Mouse (Mus musculus) myocyte (in vitro differentiated cells): ENCODE data around the gene Iqgap2. TPM values are rescaled to one million over a fixed set of nuclear protein-coding genes. Genes with fewer than 3 reads are reported as not detected.

Source experiments
- H3K27me3 ChIP-seq: one replicate; pipeline ENCODE4 v1.6.1; 2011; ENCODE audit not compliant: control insufficient read depth, insufficient read depth, insufficient read length
- H3K36me3 ChIP-seq: one replicate; pipeline ENCODE4 v1.6.1; 2011; ENCODE audit not compliant: control insufficient read depth, insufficient read depth
- H3K4me2 ChIP-seq: one replicate; pipeline ENCODE4 v1.6.1; 2011; ENCODE audit warnings: low read depth, control low read depth
- H3K4me3 ChIP-seq: one replicate; pipeline ENCODE4 v1.5.1; 2011; ENCODE audit warnings: mild to moderate bottlenecking, control low read depth, moderate library complexity
- H3K79me2 ChIP-seq: one replicate; pipeline ENCODE4 v1.6.1; 2011; ENCODE audit not compliant: control insufficient read depth, insufficient read depth
- H3ac ChIP-seq: one replicate; pipeline ENCODE4 v1.6.1; 2011; ENCODE audit not compliant: control insufficient read depth, insufficient read length
- CEBPB ChIP-seq: IDR thresholded peaks from 2 replicates; pipeline ENCODE4 v1.6.1; 2011; ENCODE audit warnings: mild to moderate bottlenecking, moderate library complexity; ENCODE audit not compliant: poor library complexity, insufficient read depth, severe bottlenecking
- E2F4 ChIP-seq: IDR thresholded peaks from one replicate; pipeline ENCODE4 v1.6.1; 2011; ENCODE audit warnings: mild to moderate bottlenecking, control low read depth, moderate library complexity; ENCODE audit not compliant: insufficient read depth
- MAX ChIP-seq: IDR thresholded peaks from one replicate; pipeline ENCODE4 v1.6.1; 2011; ENCODE audit warnings: low read depth, mild to moderate bottlenecking, control low read depth
- MYOD1 ChIP-seq, 3 experiments: IDR thresholded peaks; one replicate each; pipeline ENCODE4 v1.6.1; 2011; ENCODE audit warnings: control low read depth in 2 of 3, low read depth in 2 of 3, mild to moderate bottlenecking in 2 of 3, moderate library complexity in 1 of 3; ENCODE audit not compliant: insufficient read length in 2 of 3, control insufficient read depth in 1 of 3
- MYOG ChIP-seq, 3 experiments: IDR thresholded peaks; one replicate each; pipeline ENCODE4 v1.6.1; 2011; ENCODE audit warnings: control low read depth in 2 of 3, low read depth in 2 of 3, mild to moderate bottlenecking in 2 of 3; ENCODE audit not compliant: insufficient read length in 2 of 3, control insufficient read depth in 1 of 3, insufficient read depth in 1 of 3
- POLR2A ChIP-seq: IDR thresholded peaks from one replicate; pipeline ENCODE4 v1.6.1; 2011; ENCODE audit warnings: low read depth, mild to moderate bottlenecking, control low read depth, moderate library complexity; ENCODE audit not compliant: insufficient read length
- POLR2AphosphoS2 ChIP-seq: IDR thresholded peaks from one replicate; pipeline ENCODE4 v1.6.1; 2011; ENCODE audit warnings: low read depth, control low read depth; ENCODE audit not compliant: insufficient read length
- REST ChIP-seq: IDR thresholded peaks from one replicate; pipeline ENCODE4 v1.6.1; 2011; ENCODE audit warnings: mild to moderate bottlenecking, control low read depth, moderate library complexity; ENCODE audit not compliant: insufficient read depth, insufficient read length
- SRF ChIP-seq: IDR thresholded peaks from one replicate; pipeline ENCODE4 v1.6.1; 2011; ENCODE audit warnings: low read depth; ENCODE audit not compliant: control insufficient read depth, insufficient read length
- TCF12 ChIP-seq: IDR thresholded peaks from one replicate; pipeline ENCODE4 v1.6.1; 2011; ENCODE audit warnings: mild to moderate bottlenecking, control low read depth; ENCODE audit not compliant: poor library complexity, insufficient read depth, severe bottlenecking
- TCF3 ChIP-seq: IDR thresholded peaks from one replicate; pipeline ENCODE4 v1.6.1; 2011; ENCODE audit warnings: low read depth, control low read depth; ENCODE audit not compliant: insufficient read length
- USF1 ChIP-seq: IDR thresholded peaks from one replicate; pipeline ENCODE4 v1.6.1; 2011; ENCODE audit warnings: low read depth, mild to moderate bottlenecking, control low read depth, moderate library complexity
- polyA plus RNA-seq: library from polyadenylated mRNA; unstranded; fragments of >200 nt; fragmentation: generic; extraction: Trizol; gene quantifications from one replicate; pipeline ENCODE4 v1.2.1, GENCODE M21; 2012; ENCODE audit warnings: missing spikeins

The Iqgap2 gene
- polyA plus RNA-seq, 1 experiment = 0.02 TPM

GRCm38 (mm10) chr13:95643740-95644139 is 248.0 kb downstream of the Iqgap2 start:
- no peaks in the 10 kb centered on the region for H3K36me3 ChIP-seq
- TF ChIP-seq SRF (no peak), E2F4 (no peak), TCF3 (no peak), MYOG (IDR thresholded peaks at IDR 0.05; ENCODE audit: control insufficient read depth in 1 of 3, insufficient read depth in 1 of 3, insufficient read length in 2 of 3, low read depth in 2 of 3) (no peak), USF1 (no peak), CEBPB (no peak), REST (no peak), POLR2A (no peak), POLR2AphosphoS2 (no peak)
- H3ac ChIP-seq = no peak overlapping the region
- no peak overlapping the region for H3K4me2 ChIP-seq
- H3K79me2 ChIP-seq = no peaks in the 10 kb centered on the region
- H3K4me3 ChIP-seq = no peak overlapping the region
- H3K27me3 ChIP-seq = no peaks in the 10 kb centered on the region

- Histone ChIP-seq H3ac (no peak overlapping the region), H3K4me2 (peak overlapping the region; percentile 72), H3K79me2 (no peaks in the 10 kb centered on the region), H3K27me3 (no peaks in the 10 kb centered on the region), H3K4me3 (no peak overlapping the region), H3K36me3 (no peaks in the 10 kb centered on the region)
- peak; percentile 95 for TF ChIP-seq CEBPB
- TF ChIP-seq SRF = no peak
- TF ChIP-seq REST = no peak
- TF ChIP-seq USF1 = no peak
- peak; percentile 30 for TF ChIP-seq TCF12
- TF ChIP-seq E2F4 = no peak
- TF ChIP-seq TCF3 = no peak
- no peak for TF ChIP-seq POLR2A
- TF ChIP-seq POLR2AphosphoS2 = no peak
- peak in 1 of 3 experiments; percentile 24 for TF ChIP-seq MYOD1 (IDR thresholded peaks at IDR 0.05; ENCODE audit: control insufficient read depth in 1 of 3, insufficient read length in 2 of 3, low read depth in 2 of 3)
Observed at GRCm38 (mm10) chr13:95641061-95641986, 250.4 kb downstream of the Iqgap2 start.

- no peak overlapping the region for H3ac ChIP-seq
- H3K27me3 ChIP-seq = no peaks in the 10 kb centered on the region
- no peaks in the 10 kb centered on the region for H3K79me2 ChIP-seq
- no peaks in the 10 kb centered on the region for H3K36me3 ChIP-seq
- no peak overlapping the region for H3K4me3 ChIP-seq
- no peak for TF ChIP-seq E2F4
- TF ChIP-seq MYOD1 (IDR thresholded peaks at IDR 0.05; ENCODE audit: control insufficient read depth in 1 of 3, insufficient read length in 2 of 3, low read depth in 2 of 3) = no peak
- TF ChIP-seq USF1 = no peak
- no peak for TF ChIP-seq POLR2A
- no peak for TF ChIP-seq TCF12
- peak overlapping the region; percentile 72 for H3K4me2 ChIP-seq
Observed at GRCm38 (mm10) chr13:95640408-95640807, 251.3 kb downstream of the Iqgap2 start.

GRCm38 (mm10) chr13:95639336-95640116 is 252.2 kb downstream of the Iqgap2 start:
- Histone ChIP-seq H3K4me3 (no peak overlapping the region), H3ac (no peak overlapping the region), H3K79me2 (no peaks in the 10 kb centered on the region), H3K4me2 (peak overlapping the region; percentile 30), H3K27me3 (no peaks in the 10 kb centered on the region), H3K36me3 (no peaks in the 10 kb centered on the region)
- TF ChIP-seq CEBPB (0 out of 2 replicates have a peak, but pooled peaks have one; percentile 33), TCF3 (no peak), MYOD1 (IDR thresholded peaks at IDR 0.05; ENCODE audit: control insufficient read depth in 1 of 3, insufficient read length in 2 of 3, low read depth in 2 of 3) (peak in 2 of 3 experiments; percentile 39 to 44)

- Histone ChIP-seq H3K27me3 (no peaks in the 10 kb centered on the region), H3ac (no peak overlapping the region), H3K36me3 (no peaks in the 10 kb centered on the region), H3K79me2 (no peaks in the 10 kb centered on the region), H3K4me2 (peak overlapping the region; percentile 10), H3K4me3 (no peak overlapping the region)
- TF ChIP-seq MAX (no peak), SRF (no peak), E2F4 (no peak), REST (no peak), CEBPB (no peak), MYOD1 (IDR thresholded peaks at IDR 0.05; ENCODE audit: control insufficient read depth in 1 of 3, insufficient read length in 2 of 3, low read depth in 2 of 3) (no peak), MYOG (IDR thresholded peaks at IDR 0.05; ENCODE audit: control insufficient read depth in 1 of 3, insufficient read depth in 1 of 3, insufficient read length in 2 of 3, low read depth in 2 of 3) (no peak), POLR2A (no peak), USF1 (no peak), TCF12 (no peak), POLR2AphosphoS2 (no peak), TCF3 (no peak)
Observed at GRCm38 (mm10) chr13:95638894-95639293, 252.8 kb downstream of the Iqgap2 start.
